Mouse (Mus musculus): ENCODE measurements at regions not wholly inside any gene's neighbourhood (a gene's known extent, or its start where the extent isn't known, plus 50 kb on each side); places are given as distances from the start of the nearest gene placed in this dataset.

DNA sequence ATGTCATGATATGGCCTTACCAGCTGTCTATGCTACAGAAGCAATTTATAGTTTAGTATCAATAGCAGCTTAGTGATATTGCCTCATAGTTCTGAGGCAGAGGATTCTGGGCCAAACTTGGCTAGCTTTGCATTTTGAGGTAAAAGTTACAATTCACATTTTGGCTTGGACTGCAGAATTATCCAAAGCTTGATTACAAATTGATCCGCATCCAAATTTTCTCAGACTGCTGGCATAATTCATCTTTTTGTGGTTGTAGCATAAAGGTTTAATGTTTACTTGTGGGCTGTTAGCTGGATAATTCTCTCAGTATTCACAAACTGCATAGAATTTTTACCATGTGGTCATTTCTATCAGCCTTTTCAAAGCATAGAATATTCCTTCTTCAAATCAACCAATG lies 589.9 kb upstream of the Pdcd1 start:
- Histone ChIP-seq H3K9ac (replicated peaks) (no peak overlapping the region), H3K9me3 (replicated peaks) (no peaks in the 10 kb centered on the region), H3K4me1 (no peaks in the 10 kb centered on the region), H3K4me3 (replicated peaks) (no peak overlapping the region), H3K36me3 (no peaks in the 10 kb centered on the region), H3K27me3 (replicated peaks) (no peaks in the 10 kb centered on the region), H3K4me2 (no peak overlapping the region), H3K27ac (replicated peaks) (no peak overlapping the region)
- no peak for ATAC-seq (ENCODE audit: low FRiP score)
- 94% methylated on average over 1 of the region's 1 CpGs for WGBS

DNA sequence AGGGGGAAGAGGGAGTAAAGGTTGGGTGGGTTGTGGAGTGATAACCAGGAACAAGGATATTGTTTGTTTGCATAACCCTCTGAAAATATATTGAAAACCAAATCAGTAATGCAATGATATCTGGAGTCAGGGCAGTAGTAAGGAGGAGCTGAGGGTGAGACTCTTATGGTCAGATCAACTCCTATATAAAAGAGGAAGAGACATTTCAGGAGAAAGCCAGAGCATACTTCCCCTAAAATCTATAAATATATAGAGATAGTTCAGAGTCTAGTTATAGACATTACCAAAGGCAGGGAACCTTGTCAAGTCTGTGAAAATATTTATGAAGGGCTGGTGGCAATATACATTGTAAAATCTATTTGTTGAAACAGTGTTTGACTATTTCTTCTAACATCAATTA lies 605.9 kb upstream of the Pdcd1 start:
- H3K27ac ChIP-seq (replicated peaks): no peak overlapping the region
- H3K9ac ChIP-seq (replicated peaks): no peak overlapping the region
- no peaks in the 10 kb centered on the region for H3K9me3 ChIP-seq (replicated peaks)
- no peak for ATAC-seq (ENCODE audit: low FRiP score)
- no peaks in the 10 kb centered on the region for H3K27me3 ChIP-seq (replicated peaks)
- H3K4me3 ChIP-seq (replicated peaks): no peak overlapping the region
- H3K36me3 ChIP-seq: no peaks in the 10 kb centered on the region
- no peaks in the 10 kb centered on the region for H3K4me1 ChIP-seq
- H3K4me2 ChIP-seq: no peak overlapping the region

DNA sequence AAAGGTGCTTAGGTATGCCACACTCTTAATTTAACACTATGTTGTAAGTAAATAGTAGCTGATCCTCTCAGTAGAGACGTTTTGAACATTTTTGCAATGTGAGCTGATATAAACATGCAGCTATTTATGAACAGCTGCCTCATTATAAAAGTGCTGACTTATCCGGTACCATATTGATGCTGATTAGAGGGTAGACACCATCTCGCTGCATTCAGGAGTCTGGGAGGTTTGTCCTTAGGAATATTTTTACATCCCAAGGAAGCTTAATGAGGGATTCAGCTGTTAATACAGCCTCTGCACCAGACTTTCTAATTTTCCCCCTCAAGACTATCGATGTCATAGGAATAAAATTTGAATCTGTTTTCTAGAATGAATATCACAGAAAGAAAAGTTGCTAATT lies 619.3 kb upstream of the Pdcd1 start:
- WGBS: 74% methylated on average over 4 of the region's 4 CpGs

DNA sequence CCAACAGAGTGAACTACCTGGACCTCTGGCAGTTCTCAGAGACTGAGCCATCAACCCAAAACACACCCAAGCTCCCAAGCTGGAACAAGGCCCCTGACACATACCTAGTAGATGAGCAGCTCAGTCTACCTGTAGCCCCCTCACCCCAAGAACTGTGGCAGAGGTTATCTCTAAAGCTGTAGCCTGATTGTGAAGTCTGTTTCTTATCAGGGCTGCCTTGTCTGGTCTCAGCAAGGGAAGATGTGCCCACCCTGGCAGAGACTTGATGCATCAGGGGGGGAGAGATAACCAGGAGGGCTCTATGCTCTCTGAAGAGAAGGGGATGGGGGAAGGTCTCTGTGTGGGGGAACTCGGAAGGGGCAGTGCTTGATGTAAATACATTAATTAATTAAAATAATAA lies 612.9 kb upstream of the Fam174a start:
- Histone ChIP-seq H3K9ac (replicated peaks) (no peak overlapping the region), H3K4me2 (no peak overlapping the region), H3K9me3 (replicated peaks) (no peaks in the 10 kb centered on the region), H3K27me3 (replicated peaks) (no peaks in the 10 kb centered on the region), H3K27ac (replicated peaks) (no peak overlapping the region), H3K4me3 (replicated peaks) (no peak overlapping the region), H3K4me1 (no peaks in the 10 kb centered on the region), H3K36me3 (no peaks in the 10 kb centered on the region)
- WGBS: 77% methylated on average over 1 of the region's 1 CpGs
- no peak for ATAC-seq (ENCODE audit: low FRiP score)

More for the DNA sequence above, 619.3 kb upstream of the Pdcd1 start:
- Histone ChIP-seq H3K4me2 (no peak overlapping the region), H3K4me1 (no peaks in the 10 kb centered on the region), H3K9me3 (replicated peaks) (no peaks in the 10 kb centered on the region), H3K27me3 (replicated peaks) (no peaks in the 10 kb centered on the region), H3K36me3 (no peaks in the 10 kb centered on the region), H3K9ac (replicated peaks) (no peak overlapping the region), H3K27ac (replicated peaks) (no peak overlapping the region), H3K4me3 (replicated peaks) (no peak overlapping the region)
- ATAC-seq (ENCODE audit: low FRiP score): no peak

DNA sequence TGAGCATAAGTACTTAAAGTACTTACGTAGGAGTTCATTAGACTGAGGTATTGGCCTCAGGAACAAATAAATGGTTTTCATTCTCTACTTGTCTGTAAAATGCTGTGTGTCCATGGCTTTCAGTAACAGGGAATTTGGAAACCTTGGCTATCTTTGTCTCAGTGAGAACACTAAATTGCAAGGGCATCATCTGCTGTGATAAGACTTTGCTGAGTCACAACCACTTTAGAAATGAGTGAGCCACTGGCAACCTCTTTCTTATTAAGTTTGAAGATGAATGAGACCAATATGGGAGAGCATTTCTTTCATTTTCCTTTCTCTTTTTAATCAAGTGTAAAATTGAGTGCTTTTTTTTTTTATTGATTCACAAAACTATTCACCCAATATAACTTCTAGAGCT lies 611.7 kb upstream of the Fam174a start:
- Histone ChIP-seq H3K4me1 (no peaks in the 10 kb centered on the region), H3K4me3 (replicated peaks) (no peak overlapping the region), H3K4me2 (no peak overlapping the region), H3K9me3 (replicated peaks) (no peaks in the 10 kb centered on the region), H3K9ac (replicated peaks) (no peak overlapping the region), H3K27ac (replicated peaks) (no peak overlapping the region), H3K36me3 (no peaks in the 10 kb centered on the region), H3K27me3 (replicated peaks) (no peaks in the 10 kb centered on the region)
- 98% methylated on average over 1 of the region's 1 CpGs for WGBS
- ATAC-seq (ENCODE audit: low FRiP score): no peak

DNA sequence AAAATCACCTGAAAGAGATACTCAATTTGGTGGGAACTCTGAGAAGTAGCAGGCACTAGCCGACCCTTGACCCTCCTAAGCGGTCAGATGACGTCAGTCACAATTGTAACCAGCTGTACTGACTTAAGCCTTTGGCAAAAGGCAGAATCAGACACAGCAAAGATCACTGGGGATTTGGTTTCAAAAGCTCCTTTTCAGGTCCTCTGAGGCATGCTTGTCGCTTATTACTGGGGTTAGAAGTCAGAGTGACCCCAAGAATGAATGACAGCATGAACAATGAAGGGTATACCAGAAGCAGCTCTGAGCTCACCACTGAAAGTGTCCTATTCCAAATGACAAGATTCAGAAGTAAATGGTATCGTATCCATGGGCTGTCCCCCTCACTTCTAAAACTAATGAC lies 600.6 kb upstream of the Fam174a start:
- no peak overlapping the region for H3K9ac ChIP-seq (replicated peaks)
- no peak overlapping the region for H3K27ac ChIP-seq (replicated peaks)
- WGBS: 24% methylated on average over 5 of the region's 5 CpGs
- H3K4me1 ChIP-seq: no peaks in the 10 kb centered on the region
- no peak overlapping the region for H3K4me3 ChIP-seq (replicated peaks)
- H3K4me2 ChIP-seq: no peak overlapping the region
- no peak for ATAC-seq (ENCODE audit: low FRiP score)
- no peaks in the 10 kb centered on the region for H3K9me3 ChIP-seq (replicated peaks)
- no peaks in the 10 kb centered on the region for H3K27me3 ChIP-seq (replicated peaks)
- no peaks in the 10 kb centered on the region for H3K36me3 ChIP-seq

DNA sequence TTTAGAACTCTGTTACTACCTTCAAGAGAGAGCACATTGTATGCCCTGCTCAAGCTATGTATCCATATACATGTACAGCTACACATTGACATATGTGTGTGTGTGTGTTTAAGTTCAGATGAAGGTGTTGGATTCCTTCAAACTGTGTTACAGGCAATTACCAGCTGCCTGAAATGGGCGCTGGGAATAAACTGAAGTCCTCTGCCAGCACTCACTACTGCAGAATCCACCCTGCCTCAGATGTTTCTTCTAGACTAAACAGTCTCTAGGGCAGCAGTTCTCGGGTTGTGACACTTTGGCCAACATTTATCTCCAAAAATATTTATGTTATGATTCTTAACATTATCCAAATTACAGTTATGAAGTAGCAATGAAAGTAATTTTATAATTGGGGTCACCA lies 595.7 kb upstream of the Fam174a start:
- no peaks in the 10 kb centered on the region for H3K27me3 ChIP-seq (replicated peaks)
- H3K27ac ChIP-seq (replicated peaks): no peak overlapping the region
- H3K4me3 ChIP-seq (replicated peaks): no peak overlapping the region
- no peak overlapping the region for H3K9ac ChIP-seq (replicated peaks)
- ATAC-seq (ENCODE audit: low FRiP score): no peak
- H3K4me2 ChIP-seq: no peak overlapping the region
- no peaks in the 10 kb centered on the region for H3K4me1 ChIP-seq
- WGBS: 74% methylated on average over 2 of the region's 2 CpGs
- H3K36me3 ChIP-seq: no peaks in the 10 kb centered on the region
- no peaks in the 10 kb centered on the region for H3K9me3 ChIP-seq (replicated peaks)

DNA sequence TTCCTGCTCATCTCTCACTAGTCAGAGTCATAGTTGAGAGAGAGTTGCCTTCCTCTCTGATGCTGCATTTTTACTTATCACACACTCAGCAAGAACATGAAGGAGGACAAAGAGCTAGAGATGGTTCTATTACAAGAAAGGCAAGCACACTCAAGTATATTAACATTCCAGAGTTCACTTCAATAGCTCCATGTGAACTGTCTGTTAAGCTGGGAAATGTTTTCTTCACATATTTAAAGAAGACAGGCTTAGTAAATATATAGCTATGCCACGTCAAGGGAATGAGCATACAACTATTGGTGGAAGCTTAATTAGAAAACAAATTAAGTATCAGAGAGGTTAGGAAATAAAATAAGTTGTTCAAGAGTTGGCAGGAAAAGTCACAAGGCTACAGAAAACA lies 559.9 kb upstream of the Fam174a start:
- H3K9me3 ChIP-seq (replicated peaks): no peaks in the 10 kb centered on the region
- no peak overlapping the region for H3K27ac ChIP-seq (replicated peaks)
- no peaks in the 10 kb centered on the region for H3K27me3 ChIP-seq (replicated peaks)
- H3K4me2 ChIP-seq: no peak overlapping the region
- ATAC-seq (ENCODE audit: low FRiP score): no peak
- no peaks in the 10 kb centered on the region for H3K36me3 ChIP-seq
- no peak overlapping the region for H3K4me3 ChIP-seq (replicated peaks)
- no peaks in the 10 kb centered on the region for H3K4me1 ChIP-seq
- no peak overlapping the region for H3K9ac ChIP-seq (replicated peaks)
- 61% methylated on average over 1 of the region's 1 CpGs for WGBS

DNA sequence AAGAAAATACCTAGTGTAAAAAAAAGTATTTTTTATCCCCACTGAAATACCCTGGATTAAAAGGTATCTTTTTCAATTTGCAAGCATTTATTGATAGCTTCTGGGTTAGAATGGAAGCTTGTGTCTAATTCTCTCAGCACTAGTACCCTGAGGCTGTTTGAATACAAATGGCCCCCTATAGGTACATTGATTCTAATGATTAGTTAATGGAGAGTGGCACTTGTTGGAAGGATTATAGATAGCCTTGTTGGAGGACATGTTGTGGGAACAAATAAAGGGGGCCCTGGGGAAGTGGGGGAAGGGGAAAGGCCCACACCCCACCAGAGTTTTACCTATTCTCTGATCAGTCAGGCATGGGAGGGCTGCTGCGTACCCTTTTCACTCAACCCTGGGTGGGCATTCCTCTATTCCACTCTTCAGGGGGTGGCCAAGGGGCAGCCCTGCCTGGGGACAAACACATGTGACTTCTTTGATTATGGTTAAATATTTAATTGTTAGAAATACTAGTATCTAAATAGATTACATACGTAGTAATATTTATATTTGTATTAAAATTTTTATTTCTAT lies 524.3 kb upstream of the Fam174a start:
- no peak for ATAC-seq (ENCODE audit: low FRiP score)
- WGBS: 66% methylated on average over 2 of the region's 2 CpGs
- peaks cover 2% of the 10 kb centered on the region; the same call in 1 of the 2 replicates for H3K4me1 ChIP-seq
- no peak overlapping the region for H3K9ac ChIP-seq (replicated peaks)
- H3K4me3 ChIP-seq (replicated peaks): no peak overlapping the region
- no peak overlapping the region for H3K4me2 ChIP-seq
- H3K27me3 ChIP-seq (replicated peaks): no peaks in the 10 kb centered on the region
- no peak overlapping the region for H3K27ac ChIP-seq (replicated peaks)
- no peaks in the 10 kb centered on the region for H3K9me3 ChIP-seq (replicated peaks)
- H3K36me3 ChIP-seq: no peaks in the 10 kb centered on the region

DNA sequence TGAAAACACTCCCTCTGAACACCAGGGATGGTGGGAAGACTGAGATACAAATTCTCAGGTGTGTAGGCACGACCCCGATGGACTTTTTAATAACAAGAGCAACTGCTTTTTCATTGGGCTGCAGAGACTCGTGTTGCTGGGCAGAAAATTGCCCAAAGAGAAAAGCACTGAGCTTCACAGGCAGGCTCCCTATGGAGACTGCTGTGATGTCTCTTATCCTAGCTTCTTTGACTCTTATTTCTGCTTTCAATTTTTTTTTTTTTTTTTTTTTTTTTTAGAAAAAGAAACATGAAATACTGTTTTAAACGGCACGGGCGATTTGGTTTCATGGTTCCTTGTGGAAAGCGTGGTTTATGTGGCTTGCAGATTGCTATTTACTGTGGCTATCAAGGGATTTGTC lies 522.8 kb upstream of the Fam174a start:
- no peaks in the 10 kb centered on the region for H3K9me3 ChIP-seq (replicated peaks)
- ATAC-seq (ENCODE audit: low FRiP score): no peak
- H3K9ac ChIP-seq (replicated peaks): no peak overlapping the region
- peak overlapping the region; percentile 29; the same call in 1 of the 2 replicates for H3K4me2 ChIP-seq
- no peaks in the 10 kb centered on the region for H3K36me3 ChIP-seq
- H3K4me3 ChIP-seq (replicated peaks): no peak overlapping the region
- H3K4me1 ChIP-seq: peaks cover 2% of the 10 kb centered on the region; the same call in 1 of the 2 replicates
- 36% methylated on average over 7 of the region's 7 CpGs for WGBS
- no peaks in the 10 kb centered on the region for H3K27me3 ChIP-seq (replicated peaks)
- H3K27ac ChIP-seq (replicated peaks): no peak overlapping the region

DNA sequence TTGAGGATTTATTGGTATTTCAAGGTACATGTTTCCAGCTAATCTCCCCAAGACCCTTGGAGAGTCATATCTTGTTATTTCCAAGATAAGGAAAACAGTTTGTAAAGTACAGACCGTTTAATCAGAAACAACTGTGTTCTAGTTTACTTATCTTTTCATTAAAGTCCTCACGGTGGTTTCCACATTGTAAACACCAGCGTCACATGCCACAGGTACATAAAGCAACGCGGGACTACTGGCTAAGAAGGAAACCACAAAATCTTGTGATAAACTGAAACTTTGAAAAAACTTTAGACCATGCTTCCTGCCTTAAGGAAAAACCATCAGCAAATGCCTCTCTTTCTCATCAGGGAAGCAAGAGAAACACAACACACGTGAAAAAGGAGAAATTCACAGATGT lies 522.4 kb upstream of the Fam174a start:
- Histone ChIP-seq H3K9ac (replicated peaks) (no peak overlapping the region), H3K4me1 (peaks cover 2% of the 10 kb centered on the region; the same call in 1 of the 2 replicates), H3K4me2 (no peak overlapping the region), H3K27me3 (replicated peaks) (no peaks in the 10 kb centered on the region), H3K36me3 (no peaks in the 10 kb centered on the region), H3K27ac (replicated peaks) (no peak overlapping the region), H3K9me3 (replicated peaks) (no peaks in the 10 kb centered on the region), H3K4me3 (replicated peaks) (no peak overlapping the region)
- WGBS: 64% methylated on average over 6 of the region's 6 CpGs
- no peak for ATAC-seq (ENCODE audit: low FRiP score)

DNA sequence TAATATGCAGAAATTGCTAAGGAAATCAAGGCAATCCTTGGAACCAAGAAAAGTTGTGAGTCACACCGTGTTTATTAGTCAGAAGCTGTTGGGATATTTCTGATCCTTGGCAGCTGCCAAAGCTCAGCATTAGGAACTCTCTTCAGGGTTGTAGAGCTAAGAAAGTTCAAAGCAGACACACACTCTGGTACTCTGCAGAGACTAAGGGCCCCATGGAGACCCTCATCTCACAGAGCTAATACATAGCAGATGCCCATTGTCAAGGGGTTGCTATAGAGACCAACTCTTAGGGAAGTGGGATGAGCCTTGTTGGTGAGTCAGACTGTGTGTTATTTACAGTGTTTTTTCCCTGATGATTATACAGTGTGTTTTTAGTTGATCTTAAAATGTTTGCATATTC lies 517.4 kb upstream of the Fam174a start:
- 64% methylated on average over 1 of the region's 1 CpGs for WGBS
- ATAC-seq (ENCODE audit: low FRiP score): no peak
- Histone ChIP-seq H3K9ac (replicated peaks) (no peak overlapping the region), H3K27me3 (replicated peaks) (no peaks in the 10 kb centered on the region), H3K27ac (replicated peaks) (no peak overlapping the region), H3K9me3 (replicated peaks) (no peaks in the 10 kb centered on the region), H3K4me2 (no peak overlapping the region), H3K4me1 (no peaks in the 10 kb centered on the region), H3K4me3 (replicated peaks) (no peak overlapping the region), H3K36me3 (no peaks in the 10 kb centered on the region)

DNA sequence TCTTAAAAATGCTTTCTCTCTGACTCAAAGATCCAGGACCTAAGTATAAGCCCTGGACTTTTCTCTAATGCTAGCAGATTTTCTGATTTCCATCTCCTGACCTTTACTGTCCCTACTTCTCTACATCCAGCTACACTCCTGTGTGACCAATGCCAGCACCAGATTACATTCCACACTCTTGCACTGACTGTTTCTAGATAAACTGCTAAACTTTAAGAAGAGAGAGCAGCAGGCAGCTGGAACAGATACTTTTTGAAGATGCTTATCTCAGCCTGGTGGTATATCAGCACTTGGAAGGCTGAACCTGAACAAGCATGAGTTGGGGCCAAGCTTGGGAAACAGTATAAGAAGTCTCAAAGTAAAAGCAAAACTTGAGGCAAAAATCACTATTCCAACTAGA lies 509.7 kb upstream of the Fam174a start:
- Histone ChIP-seq H3K36me3 (no peaks in the 10 kb centered on the region), H3K4me3 (replicated peaks) (no peak overlapping the region), H3K27ac (replicated peaks) (no peak overlapping the region), H3K4me1 (no peaks in the 10 kb centered on the region), H3K4me2 (no peak overlapping the region), H3K9ac (replicated peaks) (no peak overlapping the region), H3K27me3 (replicated peaks) (no peaks in the 10 kb centered on the region), H3K9me3 (replicated peaks) (no peaks in the 10 kb centered on the region)
- no peak for ATAC-seq (ENCODE audit: low FRiP score)
